Mouse (Mus musculus): ENCODE results near the gene Ccr10. TPM values are rescaled to one million over a fixed set of nuclear protein-coding genes. Genes with fewer than 3 reads are reported as not detected.
"Not testable (repeated sequence)": the region's sequence is repeated elsewhere in the genome, so short reads cannot be mapped to it uniquely, and the experiment has no call there.

Gene Ccr10
- polyA plus RNA-seq, 1 experiment = 0.02 TPM

- Histone ChIP-seq H3K9me3 (ENCODE audit: control insufficient read depth, low read length) (peaks cover 2% of the 10 kb centered on the region; the same call in 1 of the 2 replicates), H3K4me1 (ENCODE audit: control insufficient read depth) (peaks cover 12% of the 10 kb centered on the region), H3K4me3 (replicated peaks) (no peak overlapping the region), H3K27me3 (ENCODE audit: control insufficient read depth) (peaks cover 93% of the 10 kb centered on the region), H3K36me3 (ENCODE audit: control insufficient read depth) (no peaks in the 10 kb centered on the region; the same call in 1 of the 2 replicates)
- no peak for TF ChIP-seq GATA1 (IDR thresholded peaks at IDR 0.05; ENCODE audit: low read length)
- TF ChIP-seq TAL1 (IDR thresholded peaks at IDR 0.05; ENCODE audit: low read length) = no peak
These were observed 12.9 kb downstream of the Ccr10 start for GRCm38 (mm10) chr11:101162301-101162700.

GRCm38 (mm10) chr11:101161551-101161950 is 13.7 kb downstream of the Ccr10 start:
- Histone ChIP-seq H3K4me3 (replicated peaks) (no peak overlapping the region), H3K9me3 (ENCODE audit: control insufficient read depth, low read length) (peaks cover 2% of the 10 kb centered on the region; the same call in 1 of the 2 replicates), H3K27me3 (ENCODE audit: control insufficient read depth) (peaks cover 91% of the 10 kb centered on the region), H3K36me3 (ENCODE audit: control insufficient read depth) (no peaks in the 10 kb centered on the region; the same call in 1 of the 2 replicates), H3K4me1 (ENCODE audit: control insufficient read depth) (peaks cover 12% of the 10 kb centered on the region)
- TF ChIP-seq TAL1 (IDR thresholded peaks at IDR 0.05; ENCODE audit: low read length) (no peak), GATA1 (IDR thresholded peaks at IDR 0.05; ENCODE audit: low read length) (no peak)

- H3K36me3 ChIP-seq (ENCODE audit: control insufficient read depth); H3K4me3 ChIP-seq (replicated peaks); H3K9me3 ChIP-seq (ENCODE audit: control insufficient read depth, low read length): not testable (repeated sequence)
- Histone ChIP-seq H3K4me1 (ENCODE audit: control insufficient read depth) (peaks cover 12% of the 10 kb centered on the region), H3K27me3 (ENCODE audit: control insufficient read depth) (peaks cover 91% of the 10 kb centered on the region)
These were observed 14.2 kb downstream of the Ccr10 start for GRCm38 (mm10) chr11:101160981-101161505.

- H3K27me3 ChIP-seq (ENCODE audit: control insufficient read depth) = peaks cover 91% of the 10 kb centered on the region
- H3K4me3 ChIP-seq (replicated peaks); H3K36me3 ChIP-seq (ENCODE audit: control insufficient read depth); H3K9me3 ChIP-seq (ENCODE audit: control insufficient read depth, low read length): not testable (repeated sequence)
- H3K4me1 ChIP-seq (ENCODE audit: control insufficient read depth) = peaks cover 15% of the 10 kb centered on the region
These were observed 15.1 kb downstream of the Ccr10 start for GRCm38 (mm10) chr11:101160151-101160550.

- TF ChIP-seq TAL1 (IDR thresholded peaks at IDR 0.05; ENCODE audit: low read length) (no peak), GATA1 (IDR thresholded peaks at IDR 0.05; ENCODE audit: low read length) (no peak)
- H3K27me3 ChIP-seq (ENCODE audit: control insufficient read depth) = peaks cover 57% of the 10 kb centered on the region
- no peaks in the 10 kb centered on the region for H3K36me3 ChIP-seq (ENCODE audit: control insufficient read depth)
- peaks cover 3% of the 10 kb centered on the region; the same call in 1 of the 2 replicates for H3K4me1 ChIP-seq (ENCODE audit: control insufficient read depth)
- H3K9me3 ChIP-seq (ENCODE audit: control insufficient read depth, low read length) = no peaks in the 10 kb centered on the region
- H3K4me3 ChIP-seq (replicated peaks) = no peak within 1 kb of the TSS
These were observed 19.4 kb downstream of the Ccr10 start, which contains the start of gene Tubg2 for GRCm38 (mm10) chr11:101155728-101156371. Tubg2 (plus strand) TSS chr11:101155907.

- peaks cover 54% of the 10 kb centered on the region for H3K27me3 ChIP-seq (ENCODE audit: control insufficient read depth)
These were observed 20.1 kb downstream of the Ccr10 start for GRCm38 (mm10) chr11:101155151-101155550.

GRCm38 (mm10) chr11:101154648-101155047 is 20.6 kb downstream of the Ccr10 start:
- Histone ChIP-seq H3K27me3 (ENCODE audit: control insufficient read depth) (peaks cover 51% of the 10 kb centered on the region), H3K36me3 (ENCODE audit: control insufficient read depth) (no peaks in the 10 kb centered on the region), H3K4me1 (ENCODE audit: control insufficient read depth) (peaks cover 3% of the 10 kb centered on the region; the same call in 1 of the 2 replicates), H3K4me3 (replicated peaks) (no peak overlapping the region), H3K9me3 (ENCODE audit: control insufficient read depth, low read length) (no peaks in the 10 kb centered on the region)
- TF ChIP-seq GATA1 (IDR thresholded peaks at IDR 0.05; ENCODE audit: low read length) (no peak), TAL1 (IDR thresholded peaks at IDR 0.05; ENCODE audit: low read length) (no peak)

More at GRCm38 (mm10) chr11:101155151-101155550, 20.1 kb downstream of the Ccr10 start:
- peaks cover 3% of the 10 kb centered on the region; the same call in 1 of the 2 replicates for H3K4me1 ChIP-seq (ENCODE audit: control insufficient read depth)
- H3K4me3 ChIP-seq (replicated peaks) = no peak overlapping the region
- H3K9me3 ChIP-seq (ENCODE audit: control insufficient read depth, low read length) = no peaks in the 10 kb centered on the region
- no peaks in the 10 kb centered on the region for H3K36me3 ChIP-seq (ENCODE audit: control insufficient read depth)
- TF ChIP-seq GATA1 (IDR thresholded peaks at IDR 0.05; ENCODE audit: low read length) (no peak), TAL1 (IDR thresholded peaks at IDR 0.05; ENCODE audit: low read length) (no peak)

GRCm38 (mm10) chr11:101152825-101153224 is 22.4 kb downstream of the Ccr10 start:
- Histone ChIP-seq H3K27me3 (ENCODE audit: control insufficient read depth) (peaks cover 41% of the 10 kb centered on the region), H3K4me1 (ENCODE audit: control insufficient read depth) (peaks cover 3% of the 10 kb centered on the region; the same call in 1 of the 2 replicates), H3K9me3 (ENCODE audit: control insufficient read depth, low read length) (no peaks in the 10 kb centered on the region), H3K36me3 (ENCODE audit: control insufficient read depth) (no peaks in the 10 kb centered on the region), H3K4me3 (replicated peaks) (no peak overlapping the region)
- no peak for TF ChIP-seq TAL1 (IDR thresholded peaks at IDR 0.05; ENCODE audit: low read length)
- no peak for TF ChIP-seq GATA1 (IDR thresholded peaks at IDR 0.05; ENCODE audit: low read length)

GRCm38 (mm10) chr11:101151063-101151462 is 24.2 kb downstream of the Ccr10 start:
- TF ChIP-seq GATA1 (IDR thresholded peaks at IDR 0.05; ENCODE audit: low read length) = no peak
- no peak for TF ChIP-seq TAL1 (IDR thresholded peaks at IDR 0.05; ENCODE audit: low read length)

More at GRCm38 (mm10) chr11:101151063-101151462, 24.2 kb downstream of the Ccr10 start:
- peaks cover 3% of the 10 kb centered on the region; the same call in 1 of the 2 replicates for H3K4me1 ChIP-seq (ENCODE audit: control insufficient read depth)
- peaks cover 28% of the 10 kb centered on the region for H3K27me3 ChIP-seq (ENCODE audit: control insufficient read depth)
- no peak overlapping the region for H3K4me3 ChIP-seq (replicated peaks)
- no peaks in the 10 kb centered on the region for H3K9me3 ChIP-seq (ENCODE audit: control insufficient read depth, low read length)
- H3K36me3 ChIP-seq (ENCODE audit: control insufficient read depth) = no peaks in the 10 kb centered on the region

All from erythroblast, embryonic 14.5 days (primary cell).